In the genomic region with DNA sequence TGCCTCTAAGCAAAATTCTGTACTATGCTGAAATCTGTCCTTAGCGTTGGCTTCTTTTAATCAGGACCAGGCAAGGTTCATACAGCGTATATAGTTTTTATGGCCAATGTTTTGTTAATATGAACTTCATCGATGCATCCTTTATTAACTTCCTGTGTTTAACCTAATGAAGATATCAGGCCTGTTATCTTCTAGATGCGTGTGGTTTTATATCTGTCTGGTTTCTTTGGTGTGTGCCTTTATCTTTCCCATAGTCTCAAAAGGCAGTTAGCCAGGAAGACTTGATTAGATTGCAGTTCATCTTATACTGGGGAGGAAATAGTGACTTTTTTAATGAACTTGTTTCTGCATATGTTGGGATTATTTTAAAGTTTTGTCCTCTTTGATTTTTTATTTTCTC, we compare ENCODE assay signal across 9 mouse cellular contexts.
"Had no signal": no experiment of that assay in that cellular context is flagged by ENCODE, and none has a peak within 500 bp of the region (broad histone marks: within the 10 kb centered on the region; RNA-seq: fewer than 3 reads in every experiment).

No protein-coding gene starts in this region.

- ATAC-seq: intestine, embryonic 16.5 days; midbrain, embryonic 13.5 days had no signal

- H3K27ac ChIP-seq: kidney, embryonic 15.5 days; limb, embryonic 15.5 days; lung, embryonic 15.5 days; midbrain, embryonic 13.5 days had no signal

- H3K4me3 ChIP-seq: kidney, embryonic 15.5 days; limb, embryonic 15.5 days; lung, embryonic 15.5 days; midbrain, embryonic 13.5 days had no signal

- H3K27me3 ChIP-seq: kidney, embryonic 15.5 days; limb, embryonic 15.5 days; lung, embryonic 15.5 days; midbrain, embryonic 13.5 days had no signal

- DNase-seq: kidney, adult 2 months; kidney, postnatal 14 days; right cerebral cortex, adult 18-20 months; right cerebral cortex, postnatal 25 days had no signal

- H3K36me3 ChIP-seq: lung, embryonic 15.5 days had no signal

- H3K9me3 ChIP-seq: kidney, embryonic 15.5 days; limb, embryonic 15.5 days; lung, embryonic 15.5 days; midbrain, embryonic 13.5 days had no signal

- H3K4me2 ChIP-seq: kidney, embryonic 15.5 days; limb, embryonic 15.5 days; lung, embryonic 15.5 days; midbrain, embryonic 13.5 days had no signal

- H3K9ac ChIP-seq: kidney, embryonic 15.5 days; limb, embryonic 15.5 days; lung, embryonic 15.5 days; midbrain, embryonic 13.5 days had no signal
